Mouse (Mus musculus): ENCODE measurements around the gene Ankrd13c.

Gene Ankrd13c

GRCm38 (mm10) chr3:157955466-157955865, 8.4 kb downstream of the Ankrd13c start:
- no peak for DNase-seq (ENCODE audit: low read depth)

GRCm38 (mm10) chr3:157956201-157956600, 9.2 kb downstream of the Ankrd13c start:
- DNase-seq (ENCODE audit: low read depth) = no peak

GRCm38 (mm10) chr3:157957320-157957719, 10.3 kb downstream of the Ankrd13c start:
- DNase-seq (ENCODE audit: low read depth) = peak; percentile 38

DNA sequence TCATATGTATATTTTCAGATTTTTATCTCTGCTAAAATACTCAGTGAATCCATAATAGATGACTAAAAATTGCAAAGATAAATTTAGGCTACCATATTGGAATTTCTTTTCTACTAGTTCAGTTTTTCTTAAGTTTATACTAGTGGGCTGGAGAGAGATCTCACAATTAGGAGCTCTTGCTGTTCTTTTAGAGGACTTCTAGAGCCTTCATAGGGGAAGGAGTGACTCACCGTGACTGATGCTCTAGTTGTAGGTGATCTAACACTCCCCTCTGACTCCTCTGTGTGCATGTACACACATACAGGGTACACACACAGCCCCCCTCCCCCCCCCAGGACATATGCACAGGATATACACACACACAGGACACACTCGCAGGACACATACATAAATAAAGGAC, 24.1 kb downstream of the Ankrd13c start:
- DNase-seq (ENCODE audit: low read depth) = peak; percentile 62

GRCm38 (mm10) chr3:157973236-157973635, 26.2 kb downstream of the Ankrd13c start:
- no peak for DNase-seq (ENCODE audit: low read depth)

DNA sequence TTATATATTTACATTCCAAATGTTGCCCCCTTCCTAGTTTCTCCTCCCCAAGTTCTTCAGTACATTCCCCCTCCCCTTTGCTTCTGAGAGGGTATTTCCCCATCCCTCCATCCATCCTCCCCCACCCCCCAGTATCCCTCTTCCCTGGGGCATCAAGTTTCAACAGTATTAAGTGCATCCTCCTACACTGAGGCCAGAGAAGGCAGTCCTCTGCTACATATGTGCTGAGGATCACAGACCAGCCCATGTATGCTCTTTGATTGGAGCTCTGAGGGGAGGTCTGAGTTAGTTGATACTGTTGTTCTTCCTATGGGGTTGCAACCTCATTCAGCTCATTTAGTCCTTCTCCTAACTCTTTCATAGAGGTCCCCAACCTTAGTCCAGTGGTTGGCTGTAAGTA, 32.6 kb downstream of the Ankrd13c start:
- no peak for DNase-seq (ENCODE audit: low read depth)

GRCm38 (mm10) chr3:157993322-157993721, 46.3 kb downstream of the Ankrd13c start:
- no peak for DNase-seq (ENCODE audit: low read depth)

GRCm38 (mm10) chr3:157995726-157996125, 48.7 kb downstream of the Ankrd13c start:
- no peak for DNase-seq (ENCODE audit: low read depth)

DNA sequence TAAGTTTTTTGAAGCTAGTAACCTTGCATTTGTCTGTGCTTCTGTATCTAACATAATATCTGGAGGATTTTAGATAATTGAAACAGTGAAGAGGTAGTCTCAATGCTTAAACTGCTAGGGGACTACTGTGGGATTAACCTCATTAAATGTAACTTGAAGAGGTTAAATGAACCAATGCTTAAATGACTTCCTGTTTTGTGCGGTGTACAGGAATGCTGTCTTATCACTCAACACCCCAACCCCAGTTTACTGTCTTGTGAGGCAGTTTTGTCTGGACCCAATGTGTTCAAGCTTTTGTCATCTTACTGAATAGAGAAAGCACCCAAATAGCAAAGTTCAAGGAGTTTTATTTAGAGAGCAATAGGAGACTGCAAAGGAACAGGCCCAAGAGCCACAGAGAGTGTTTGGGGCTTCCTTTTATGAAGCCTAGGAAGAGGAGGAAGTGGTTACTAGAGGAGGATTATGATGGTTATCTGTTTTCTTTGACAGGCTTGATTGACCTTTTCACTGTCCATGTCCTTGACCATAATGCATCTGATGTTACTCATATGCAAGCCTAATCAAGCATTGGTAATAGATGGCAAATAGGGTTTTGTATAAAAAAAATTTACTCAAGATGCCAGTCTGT, 51.8 kb downstream of the Ankrd13c start:
- peak; percentile 42 for DNase-seq (ENCODE audit: low read depth)

DNA sequence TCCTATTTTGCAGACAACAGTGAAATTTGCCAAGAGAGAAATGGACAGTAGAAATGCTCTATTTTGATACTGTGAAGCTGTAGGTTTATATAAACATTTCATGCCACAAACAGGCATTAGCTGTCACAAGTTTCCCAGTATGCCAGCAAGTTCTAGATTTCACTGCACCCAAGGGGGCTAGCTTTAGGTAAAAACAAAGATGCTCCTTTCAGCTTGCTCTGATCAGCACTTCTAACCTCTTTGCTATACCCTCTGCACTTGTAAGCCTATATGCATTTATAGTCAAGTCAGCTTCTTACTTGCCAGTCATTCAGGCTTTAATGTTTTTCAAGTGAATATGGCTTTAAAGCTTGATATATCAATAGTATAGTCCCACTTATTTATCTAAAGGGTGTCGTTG, 61.6 kb downstream of the Ankrd13c start:
- no peak for DNase-seq (ENCODE audit: low read depth)

GRCm38 (mm10) chr3:158009762-158010320, 62.8 kb downstream of the Ankrd13c start:
- no peak for DNase-seq (ENCODE audit: low read depth)

- peak; percentile 87 for DNase-seq (ENCODE audit: low read depth)
Measured at GRCm38 (mm10) chr3:158031371-158031925, 84.4 kb downstream of the Ankrd13c start.

- peak; percentile 39 for DNase-seq (ENCODE audit: low read depth)
Measured at GRCm38 (mm10) chr3:158032106-158032505, 85.1 kb downstream of the Ankrd13c start.

GRCm38 (mm10) chr3:158035866-158036265, 88.8 kb downstream of the Ankrd13c start:
- no peak for DNase-seq (ENCODE audit: low read depth)

DNA sequence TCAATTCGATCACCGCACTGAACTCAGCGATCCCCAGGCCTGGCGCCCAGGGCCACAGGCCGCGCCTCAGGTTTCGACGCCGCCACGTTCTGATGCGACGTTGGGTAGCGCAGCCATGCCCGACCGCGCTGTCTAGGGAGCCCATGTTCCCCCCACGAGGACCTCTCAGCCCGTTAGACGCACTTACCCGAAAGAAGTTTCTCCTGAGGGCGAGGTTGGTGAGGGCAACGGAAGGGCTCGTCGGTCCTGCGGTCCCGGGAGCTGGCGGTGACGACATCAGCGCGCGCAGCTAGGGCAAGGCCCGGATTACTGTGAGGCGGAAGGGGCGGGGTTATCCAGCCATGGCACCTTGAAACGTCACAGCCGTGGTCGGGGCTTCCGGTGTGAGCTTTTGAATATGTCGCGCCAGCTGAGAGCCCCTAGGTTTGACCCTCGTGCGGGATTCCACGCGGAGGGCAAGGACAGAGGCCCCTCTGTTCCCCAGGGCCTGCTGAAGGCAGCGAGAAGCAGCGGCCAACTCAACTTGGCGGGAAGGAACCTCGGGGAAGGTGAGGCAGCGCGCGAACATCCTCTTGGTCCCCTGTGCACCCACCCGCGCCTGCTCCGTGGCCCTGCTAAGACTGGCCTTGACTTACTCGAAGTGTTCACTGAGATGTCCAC, 89.4 kb downstream of the Ankrd13c start, which contains the start of the genes Srsf11 and Lrrc40:
Gene Srsf11 (minus strand): TSS at position 311 of the 660 bp plus-strand sequence.
Gene Lrrc40 (plus strand): TSS at position 334 of the 660 bp plus-strand sequence.
- DNase-seq (ENCODE audit: low read depth) = peak; percentile 95

GRCm38 (mm10) chr3:158038106-158038505, 91.1 kb downstream of the Ankrd13c start:
- DNase-seq (ENCODE audit: low read depth) = no peak

GRCm38 (mm10) chr3:158040755-158041154, 93.7 kb downstream of the Ankrd13c start:
- DNase-seq (ENCODE audit: low read depth) = no peak

DNA sequence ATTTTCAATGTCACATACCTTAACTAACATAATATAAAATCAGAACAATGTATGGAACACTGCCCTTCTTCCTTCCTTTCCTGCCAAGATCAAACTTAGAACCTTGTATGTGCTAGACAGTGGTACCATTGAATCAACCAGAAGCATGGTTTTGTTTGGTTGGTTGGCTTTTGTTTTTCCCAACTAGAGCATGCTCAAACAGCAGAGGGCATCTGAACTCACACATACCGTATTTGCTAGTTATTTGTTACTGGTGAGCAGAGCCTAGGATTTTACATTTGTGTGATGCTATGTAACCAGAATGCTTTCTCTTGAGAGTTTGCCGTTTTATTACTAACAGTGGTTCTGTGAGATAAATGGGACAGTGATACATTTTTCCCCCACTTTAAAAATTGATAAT, 102.5 kb downstream of the Ankrd13c start:
- DNase-seq (ENCODE audit: low read depth) = no peak

Data from 416B (cell line).